Mouse (Mus musculus) myocyte (in vitro differentiated cells): ENCODE results near the gene Gpam. TPM values are rescaled to one million over a fixed set of nuclear protein-coding genes. Genes with fewer than 3 reads are reported as not detected.

Source experiments
- H3K27me3 ChIP-seq: one replicate; pipeline ENCODE4 v1.6.1; 2011; ENCODE audit not compliant: control insufficient read depth, insufficient read depth, insufficient read length
- H3K36me3 ChIP-seq: one replicate; pipeline ENCODE4 v1.6.1; 2011; ENCODE audit not compliant: control insufficient read depth, insufficient read depth
- H3K4me2 ChIP-seq: one replicate; pipeline ENCODE4 v1.6.1; 2011; ENCODE audit warnings: low read depth, control low read depth
- H3K4me3 ChIP-seq: one replicate; pipeline ENCODE4 v1.5.1; 2011; ENCODE audit warnings: mild to moderate bottlenecking, control low read depth, moderate library complexity
- H3K79me2 ChIP-seq: one replicate; pipeline ENCODE4 v1.6.1; 2011; ENCODE audit not compliant: control insufficient read depth, insufficient read depth
- H3ac ChIP-seq: one replicate; pipeline ENCODE4 v1.6.1; 2011; ENCODE audit not compliant: control insufficient read depth, insufficient read length
- CEBPB ChIP-seq: IDR thresholded peaks from 2 replicates; pipeline ENCODE4 v1.6.1; 2011; ENCODE audit warnings: mild to moderate bottlenecking, moderate library complexity; ENCODE audit not compliant: poor library complexity, insufficient read depth, severe bottlenecking
- E2F4 ChIP-seq: IDR thresholded peaks from one replicate; pipeline ENCODE4 v1.6.1; 2011; ENCODE audit warnings: mild to moderate bottlenecking, control low read depth, moderate library complexity; ENCODE audit not compliant: insufficient read depth
- MAX ChIP-seq: IDR thresholded peaks from one replicate; pipeline ENCODE4 v1.6.1; 2011; ENCODE audit warnings: low read depth, mild to moderate bottlenecking, control low read depth
- MYOD1 ChIP-seq, 3 experiments: IDR thresholded peaks; one replicate each; pipeline ENCODE4 v1.6.1; 2011; ENCODE audit warnings: control low read depth in 2 of 3, low read depth in 2 of 3, mild to moderate bottlenecking in 2 of 3, moderate library complexity in 1 of 3; ENCODE audit not compliant: insufficient read length in 2 of 3, control insufficient read depth in 1 of 3
- MYOG ChIP-seq, 3 experiments: IDR thresholded peaks; one replicate each; pipeline ENCODE4 v1.6.1; 2011; ENCODE audit warnings: control low read depth in 2 of 3, low read depth in 2 of 3, mild to moderate bottlenecking in 2 of 3; ENCODE audit not compliant: insufficient read length in 2 of 3, control insufficient read depth in 1 of 3, insufficient read depth in 1 of 3
- POLR2A ChIP-seq: IDR thresholded peaks from one replicate; pipeline ENCODE4 v1.6.1; 2011; ENCODE audit warnings: low read depth, mild to moderate bottlenecking, control low read depth, moderate library complexity; ENCODE audit not compliant: insufficient read length
- POLR2AphosphoS2 ChIP-seq: IDR thresholded peaks from one replicate; pipeline ENCODE4 v1.6.1; 2011; ENCODE audit warnings: low read depth, control low read depth; ENCODE audit not compliant: insufficient read length
- REST ChIP-seq: IDR thresholded peaks from one replicate; pipeline ENCODE4 v1.6.1; 2011; ENCODE audit warnings: mild to moderate bottlenecking, control low read depth, moderate library complexity; ENCODE audit not compliant: insufficient read depth, insufficient read length
- SRF ChIP-seq: IDR thresholded peaks from one replicate; pipeline ENCODE4 v1.6.1; 2011; ENCODE audit warnings: low read depth; ENCODE audit not compliant: control insufficient read depth, insufficient read length
- TCF12 ChIP-seq: IDR thresholded peaks from one replicate; pipeline ENCODE4 v1.6.1; 2011; ENCODE audit warnings: mild to moderate bottlenecking, control low read depth; ENCODE audit not compliant: poor library complexity, insufficient read depth, severe bottlenecking
- TCF3 ChIP-seq: IDR thresholded peaks from one replicate; pipeline ENCODE4 v1.6.1; 2011; ENCODE audit warnings: low read depth, control low read depth; ENCODE audit not compliant: insufficient read length
- USF1 ChIP-seq: IDR thresholded peaks from one replicate; pipeline ENCODE4 v1.6.1; 2011; ENCODE audit warnings: low read depth, mild to moderate bottlenecking, control low read depth, moderate library complexity
- polyA plus RNA-seq: library from polyadenylated mRNA; unstranded; fragments of >200 nt; fragmentation: generic; extraction: Trizol; gene quantifications from one replicate; pipeline ENCODE4 v1.2.1, GENCODE M21; 2012; ENCODE audit warnings: missing spikeins

Gpam gene
- polyA plus RNA-seq, 1 experiment, result 18.1 TPM

DNA sequence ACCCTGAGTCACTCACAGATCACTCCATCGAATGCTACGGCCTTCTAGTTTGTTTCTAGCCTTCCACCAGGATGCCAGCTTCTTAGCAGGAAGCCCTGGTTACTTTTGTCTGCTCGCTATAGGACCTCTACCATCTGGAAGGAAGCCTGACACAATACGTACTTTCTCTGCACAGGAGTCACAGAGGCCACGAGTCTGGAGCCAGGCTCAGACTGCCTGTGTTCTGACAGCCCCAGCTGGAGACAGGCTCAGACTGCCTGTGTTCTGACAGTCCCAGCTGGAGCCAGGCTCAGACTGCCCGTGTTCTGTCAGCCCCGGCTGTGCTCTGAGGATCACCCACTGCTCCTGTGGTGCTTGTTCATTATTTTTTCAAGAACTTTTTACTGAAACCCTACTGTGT lies 10.8 kb upstream of the Gpam start:
- Histone ChIP-seq H3K4me2 (no peak overlapping the region), H3K36me3 (no peaks in the 10 kb centered on the region), H3K79me2 (no peaks in the 10 kb centered on the region), H3K4me3 (no peak overlapping the region), H3ac (no peak overlapping the region), H3K27me3 (no peaks in the 10 kb centered on the region)
- TF ChIP-seq POLR2AphosphoS2, result no peak
- TF ChIP-seq USF1, result no peak
- TF ChIP-seq SRF, result no peak
- no peak for TF ChIP-seq CEBPB
- TF ChIP-seq TCF12, result no peak
- TF ChIP-seq POLR2A, result no peak
- TF ChIP-seq MYOG (IDR thresholded peaks at IDR 0.05; ENCODE audit: control insufficient read depth in 1 of 3, insufficient read depth in 1 of 3, insufficient read length in 2 of 3, low read depth in 2 of 3), result no peak
- TF ChIP-seq MAX, result no peak
- no peak for TF ChIP-seq TCF3
- no peak for TF ChIP-seq REST
- no peak for TF ChIP-seq E2F4
- no peak for TF ChIP-seq MYOD1 (IDR thresholded peaks at IDR 0.05; ENCODE audit: control insufficient read depth in 1 of 3, insufficient read length in 2 of 3, low read depth in 2 of 3)

DNA sequence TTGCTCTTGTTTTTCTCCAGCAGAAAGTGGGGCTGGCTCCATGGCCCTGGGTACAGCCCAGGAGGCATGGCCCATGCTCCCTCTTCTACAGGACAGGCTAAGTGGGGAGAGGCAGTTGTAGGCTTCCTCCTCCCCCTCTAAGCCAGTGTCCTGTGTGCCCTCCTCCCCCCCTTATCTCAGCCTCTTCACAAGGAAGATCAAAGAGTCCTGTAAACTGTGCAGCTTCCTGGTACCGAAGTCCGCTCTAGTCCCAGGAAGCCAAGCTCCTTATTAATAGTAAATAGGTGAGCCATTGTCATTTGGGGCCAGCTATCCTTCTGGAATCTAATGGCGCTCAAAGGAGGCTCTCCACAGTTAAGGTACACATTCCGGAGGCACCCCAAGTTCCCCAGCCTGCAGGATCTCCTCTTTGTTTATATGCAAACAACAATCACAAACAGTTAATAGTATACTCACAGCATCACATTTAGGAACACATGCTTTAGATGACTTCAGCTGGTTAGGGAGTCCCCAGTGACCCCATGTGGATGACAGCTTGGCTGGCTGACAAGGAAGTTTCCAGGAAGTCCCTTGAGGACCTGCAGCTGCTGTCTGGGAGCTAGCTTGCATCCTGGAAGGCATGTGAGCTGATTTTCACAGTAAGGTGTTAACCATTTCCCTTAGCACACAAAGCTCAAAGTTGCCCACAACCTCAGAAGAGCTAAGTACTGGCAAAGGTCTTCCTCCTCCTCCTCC lies 9.8 kb upstream of the Gpam start:
- H3K27me3 ChIP-seq, result no peaks in the 10 kb centered on the region
- TF ChIP-seq CEBPB (no peak), POLR2AphosphoS2 (no peak), MAX (no peak), SRF (no peak), MYOG (IDR thresholded peaks at IDR 0.05; ENCODE audit: control insufficient read depth in 1 of 3, insufficient read depth in 1 of 3, insufficient read length in 2 of 3, low read depth in 2 of 3) (peak in 1 of 3 experiments; percentile 25), USF1 (no peak), MYOD1 (IDR thresholded peaks at IDR 0.05; ENCODE audit: control insufficient read depth in 1 of 3, insufficient read length in 2 of 3, low read depth in 2 of 3) (no peak)
- H3K79me2 ChIP-seq, result no peaks in the 10 kb centered on the region
- no peak overlapping the region for H3K4me2 ChIP-seq
- H3K36me3 ChIP-seq, result no peaks in the 10 kb centered on the region
- H3ac ChIP-seq, result no peak overlapping the region
- H3K4me3 ChIP-seq, result no peak overlapping the region

DNA sequence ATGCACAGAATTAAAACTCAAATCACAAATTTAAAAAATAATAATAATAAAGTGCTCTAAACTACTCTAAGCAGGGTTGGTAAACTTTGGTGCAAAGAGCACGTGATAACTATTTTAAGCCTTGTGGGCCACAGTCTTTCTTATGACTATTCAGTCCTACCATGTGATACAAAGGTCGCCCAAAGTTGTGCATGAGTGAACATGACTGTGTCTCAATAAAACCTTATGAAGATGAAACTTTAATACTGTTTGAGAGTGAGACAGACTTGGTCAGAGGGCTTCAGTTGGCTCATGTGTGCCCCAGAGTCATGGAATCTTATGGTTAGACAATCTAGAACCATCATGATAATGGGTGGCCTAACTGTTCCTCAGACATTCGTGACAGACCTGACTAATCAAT lies 8.9 kb upstream of the Gpam start:
- no peaks in the 10 kb centered on the region for H3K79me2 ChIP-seq
- no peak overlapping the region for H3K4me2 ChIP-seq
- H3K27me3 ChIP-seq, result no peaks in the 10 kb centered on the region
- H3K36me3 ChIP-seq, result no peaks in the 10 kb centered on the region
- H3ac ChIP-seq, result no peak overlapping the region
- no peak overlapping the region for H3K4me3 ChIP-seq
- TF ChIP-seq SRF (no peak), POLR2AphosphoS2 (no peak), MAX (no peak), REST (no peak), USF1 (no peak), MYOG (IDR thresholded peaks at IDR 0.05; ENCODE audit: control insufficient read depth in 1 of 3, insufficient read depth in 1 of 3, insufficient read length in 2 of 3, low read depth in 2 of 3) (no peak), MYOD1 (IDR thresholded peaks at IDR 0.05; ENCODE audit: control insufficient read depth in 1 of 3, insufficient read length in 2 of 3, low read depth in 2 of 3) (no peak), TCF3 (no peak), TCF12 (no peak)

DNA sequence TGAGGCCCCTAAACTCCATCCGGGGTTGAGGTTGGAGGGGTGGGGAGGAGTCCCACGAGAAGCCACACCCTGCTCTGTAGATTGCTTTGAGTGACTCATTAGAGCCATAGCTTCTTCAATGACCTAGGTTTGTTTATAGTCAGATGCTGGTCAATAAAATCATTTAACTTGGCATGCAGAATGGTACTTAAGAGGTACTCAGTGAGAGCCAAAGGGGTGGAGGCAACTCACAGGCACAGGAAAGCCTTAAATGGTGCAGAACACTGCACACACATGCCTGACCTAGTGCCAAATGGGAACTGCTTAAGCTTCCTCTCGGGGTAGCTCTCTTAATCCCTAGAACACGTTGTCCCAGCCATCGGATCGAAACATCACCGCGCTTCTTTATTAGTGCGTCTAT lies 7.5 kb upstream of the Gpam start:
- TF ChIP-seq CEBPB (no peak), MYOD1 (IDR thresholded peaks at IDR 0.05; ENCODE audit: control insufficient read depth in 1 of 3, insufficient read length in 2 of 3, low read depth in 2 of 3) (no peak), POLR2A (no peak), MAX (no peak), POLR2AphosphoS2 (no peak), TCF12 (no peak), REST (no peak), SRF (no peak)
- Histone ChIP-seq H3K4me3 (no peak overlapping the region), H3K79me2 (no peaks in the 10 kb centered on the region), H3K27me3 (no peaks in the 10 kb centered on the region), H3K4me2 (no peak overlapping the region), H3ac (no peak overlapping the region), H3K36me3 (no peaks in the 10 kb centered on the region)

DNA sequence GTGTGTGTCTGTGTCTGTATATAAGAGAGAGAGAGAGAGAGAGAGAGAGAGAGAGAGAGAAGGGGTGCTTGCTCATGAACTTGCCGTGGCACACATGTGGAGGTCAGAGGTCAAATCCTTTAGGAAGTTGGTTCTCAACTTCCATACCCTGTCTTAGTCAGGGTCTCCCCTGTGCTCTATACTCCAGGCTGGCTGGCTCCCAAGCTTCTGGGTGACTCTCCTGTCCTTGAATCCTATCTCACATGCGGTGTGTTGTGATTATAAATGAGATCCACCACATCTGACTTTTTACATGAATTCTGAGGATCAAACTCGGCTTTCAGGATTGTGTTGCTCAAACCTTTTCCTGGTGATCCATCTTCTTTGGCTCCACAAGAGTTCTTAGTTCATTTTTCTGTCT lies 5.4 kb upstream of the Gpam start:
- H3K36me3 ChIP-seq, result no peaks in the 10 kb centered on the region
- H3ac ChIP-seq, result no peak overlapping the region
- no peak overlapping the region for H3K4me3 ChIP-seq
- H3K4me2 ChIP-seq, result no peak overlapping the region
- H3K27me3 ChIP-seq, result no peaks in the 10 kb centered on the region
- no peaks in the 10 kb centered on the region for H3K79me2 ChIP-seq
- TF ChIP-seq USF1 (no peak), CEBPB (no peak), POLR2A (no peak), E2F4 (no peak), POLR2AphosphoS2 (no peak), TCF3 (no peak), MAX (no peak), MYOG (IDR thresholded peaks at IDR 0.05; ENCODE audit: control insufficient read depth in 1 of 3, insufficient read depth in 1 of 3, insufficient read length in 2 of 3, low read depth in 2 of 3) (no peak), REST (no peak), MYOD1 (IDR thresholded peaks at IDR 0.05; ENCODE audit: control insufficient read depth in 1 of 3, insufficient read length in 2 of 3, low read depth in 2 of 3) (no peak), SRF (no peak), TCF12 (no peak)
